8 mouse cellular contexts compared by ENCODE assay signal in genomic region chr1:124450128-124450527, GRCm38 (mm10).
DNase-seq lines count a peak whose midpoint lies in the region; ATAC-seq and TF ChIP-seq lines count a peak whose summit lies in the region.
"Had no signal": no experiment of that assay in that cellular context is flagged by ENCODE, and none has a peak within 500 bp of the region (broad histone marks: within the 10 kb centered on the region; RNA-seq: fewer than 3 reads in every experiment).

No protein-coding gene starts in this region.

- H3K4me3 ChIP-seq in layer of hippocampus, adult 2 months: no peak overlapping the region
- H3K4me3 ChIP-seq: limb, embryonic 13.5 days had no signal

- no peak overlapping the region for H3K27ac ChIP-seq in layer of hippocampus, adult 2 months
- H3K27ac ChIP-seq: limb, embryonic 13.5 days had no signal

- peak; percentile 81 for TF ChIP-seq CTCF in layer of hippocampus, adult 2 months (conservative IDR thresholded peaks at IDR 0.05)

- no peak for ATAC-seq in erythroid progenitor cell, adult 5-6 weeks (replicated peaks; ENCODE audit: low FRiP score, poor library complexity, severe bottlenecking)
- ATAC-seq in granulocyte monocyte progenitor cell, adult 5-6 weeks (replicated peaks; ENCODE audit: poor library complexity, severe bottlenecking): no peak

- DNase-seq in layer of hippocampus, adult 2 months (ENCODE audit: low spot score in 2 of 2): peak in 1 of 2 experiments; percentile 19
- no peak for DNase-seq in layer of hippocampus, adult 8-10 months (ENCODE audit: low spot score in 2 of 2)
- peak; percentile 7 for DNase-seq in urinary bladder, postnatal 14 days (ENCODE audit: low spot score)
- no peak for DNase-seq in urinary bladder, postnatal 4 days (ENCODE audit: low spot score in 2 of 2)
- DNase-seq in embryo, embryonic 9.5 days (ENCODE audit: extremely low spot score): peak; percentile 10

Comparison
In these comparisons a context has a peak if more than half of its experiments do, and no peak if none do; other contexts are left out.
1. DNase-seq: peak in urinary bladder, postnatal 14 days (single experiment) and embryo, embryonic 9.5 days (single experiment); none in layer of hippocampus, adult 8-10 months (0 of 2) and urinary bladder, postnatal 4 days (0 of 2).